ENCODE assay signal across 16 mouse cellular contexts in genomic region chr11:102258521-102258920, GRCm38 (mm10). TPM values are rescaled to one million over a fixed set of nuclear protein-coding genes. Genes with fewer than 3 reads are reported as not detected.
DNase-seq lines count a peak whose midpoint lies in the region; ATAC-seq and TF ChIP-seq lines count a peak whose summit lies in the region.
"Had no signal": no experiment of that assay in that cellular context is flagged by ENCODE, and none has a peak within 500 bp of the region (broad histone marks: within the 10 kb centered on the region; RNA-seq: fewer than 3 reads in every experiment).

No protein-coding gene starts in this region.

- 0 out of 2 replicates have a peak, but pooled peaks cover 3% of the 10 kb centered on the region for H3K4me1 ChIP-seq in liver, postnatal 0 days (ENCODE audit: insufficient read depth)

- H3K4me3 ChIP-seq in layer of hippocampus, adult 2 months: no peak overlapping the region
- no peak overlapping the region for H3K4me3 ChIP-seq in liver, postnatal 0 days (ENCODE audit: low read depth, low read length)
- H3K4me3 ChIP-seq: embryonic facial prominence, embryonic 13.5 days; forebrain, embryonic 13.5 days; limb, embryonic 15.5 days; megakaryocyte, embryonic 14.5 days had no signal

- TF ChIP-seq EP300 in liver, postnatal 0 days (IDR thresholded peaks at IDR 0.05; ENCODE audit: low read depth): no peak

- ATAC-seq in liver, postnatal 0 days: no peak
- ATAC-seq: forebrain, embryonic 13.5 days had no signal

- H3K4me2 ChIP-seq in liver, postnatal 0 days (ENCODE audit: low read depth, low read length): no peak overlapping the region
- H3K4me2 ChIP-seq: embryonic facial prominence, embryonic 13.5 days; forebrain, embryonic 13.5 days; hindbrain, embryonic 14.5 days; limb, embryonic 15.5 days had no signal

- no peaks in the 10 kb centered on the region for H3K9me3 ChIP-seq in liver, postnatal 0 days (ENCODE audit: low read length)
- H3K9me3 ChIP-seq: embryonic facial prominence, embryonic 13.5 days; forebrain, embryonic 13.5 days; limb, embryonic 15.5 days; megakaryocyte, embryonic 14.5 days had no signal

- peaks cover 6% of the 10 kb centered on the region; the same call in 1 of the 2 replicates for H3K36me3 ChIP-seq in liver, postnatal 0 days (replicated peaks; ENCODE audit: insufficient read depth, low read length)

- peak; percentile 48 for TF ChIP-seq CTCF in layer of hippocampus, adult 2 months (conservative IDR thresholded peaks at IDR 0.05)
- peak; percentile 45 for TF ChIP-seq CTCF in liver, postnatal 0 days (IDR thresholded peaks at IDR 0.05; ENCODE audit: low read depth)

- no peak overlapping the region for H3K27ac ChIP-seq in layer of hippocampus, adult 2 months
- H3K27ac ChIP-seq in liver, postnatal 0 days (ENCODE audit: low read depth): no peak overlapping the region
- H3K27ac ChIP-seq: embryonic facial prominence, embryonic 13.5 days; hindbrain, embryonic 14.5 days had no signal

- no peaks in the 10 kb centered on the region for H3K27me3 ChIP-seq in liver, postnatal 0 days (ENCODE audit: insufficient read depth, low read length)
- H3K27me3 ChIP-seq: embryonic facial prominence, embryonic 13.5 days; forebrain, embryonic 13.5 days; limb, embryonic 15.5 days; megakaryocyte, embryonic 14.5 days had no signal

- 89% methylated on average over 3 of the region's 3 CpGs for WGBS in liver, postnatal 0 days (ENCODE audit: insufficient replicate concordance)

- no peak overlapping the region for H3K9ac ChIP-seq in liver, postnatal 0 days (replicated peaks)
- H3K9ac ChIP-seq: embryonic facial prominence, embryonic 13.5 days; forebrain, embryonic 13.5 days; hindbrain, embryonic 14.5 days had no signal

- no peak for DNase-seq in layer of hippocampus, adult 2 months (ENCODE audit: low spot score in 2 of 2)
- DNase-seq in layer of hippocampus, postnatal 10 days (ENCODE audit: low spot score in 2 of 2): no peak
- DNase-seq in A20 (ENCODE audit: low read depth, low spot score): peak; percentile 33
- peak; percentile 74 for DNase-seq in ES-CJ7 (ENCODE audit: low read depth, low spot score)
- no peak for DNase-seq in liver, postnatal 0 days
- no peak for DNase-seq in frontal cortex, postnatal 14 days (ENCODE audit: low spot score in 2 of 2)
- DNase-seq in adrenal gland, adult 2 months: no peak
- DNase-seq: cerebellum, adult 9-10 months; gastrocnemius, postnatal 25 days; kidney, postnatal 10 days; thymus, adult 2 months had no signal

RNA-seq across cellular contexts. Expression of gene BC030867, which starts 9.8 kb away (rescaled TPM):
- total RNA-seq in layer of hippocampus, adult 2 months (2021): 1 to 10 TPM; 1.0 to 1.1 TPM
- 1 to 10 TPM in 1 of 2 experiments, under 1 TPM in 1; 0.94 to 1.0 TPM for total RNA-seq in layer of hippocampus, postnatal 10 days (2021)
- polyA plus RNA-seq in liver, postnatal 0 days (2015; fragmentation: Nextera tagmentation; extraction: Ambion mirVana): 4.7 and 4.9 TPM in 2 replicates
- total RNA-seq in adrenal gland, adult 2 months (2021): under 1 TPM; 0.35 to 0.93 TPM
- polyA plus RNA-seq in adrenal gland, adult 2 months (2012; rRNA removed): 1.2 and 1.6 TPM in 2 replicates
- total RNA-seq: gastrocnemius, postnatal 25 days had no signal

RNA-seq across cellular contexts. Expression of gene Asb16, which starts 10.0 kb away (rescaled TPM):
- 1 to 10 TPM; 2.0 TPM for total RNA-seq in layer of hippocampus, adult 2 months (2021)
- under 1 TPM; 0.64 to 0.76 TPM for total RNA-seq in layer of hippocampus, postnatal 10 days (2021)
- polyA plus RNA-seq in liver, postnatal 0 days (2015; fragmentation: Nextera tagmentation; extraction: Ambion mirVana): not detected in 2 replicates
- total RNA-seq in adrenal gland, adult 2 months (2021): under 1 TPM; 0.12 to 0.45 TPM
- polyA plus RNA-seq in adrenal gland, adult 2 months (2012; rRNA removed): 0.75 and 0.95 TPM in 2 replicates
- polyA plus RNA-seq: forebrain, embryonic 13.5 days had no signal

RNA-seq across cellular contexts. Expression of gene Tmub2, which starts 26.2 kb away (rescaled TPM):
- total RNA-seq in layer of hippocampus, adult 2 months (2021): 10 to 100 TPM; 61.1 to 67.4 TPM
- 10 to 100 TPM; 55.2 to 60.4 TPM for total RNA-seq in layer of hippocampus, postnatal 10 days (2021)
- polyA plus RNA-seq in liver, postnatal 0 days (2015; fragmentation: Nextera tagmentation; extraction: Ambion mirVana): 19.4 and 20.8 TPM in 2 replicates
- 10 to 100 TPM; 57.2 to 59.4 TPM for total RNA-seq in adrenal gland, adult 2 months (2021)
- polyA plus RNA-seq in adrenal gland, adult 2 months (2012; rRNA removed): 55.8 and 58.9 TPM in 2 replicates

RNA-seq across cellular contexts. Expression of gene Hdac5, which starts 28.6 kb away (rescaled TPM):
- total RNA-seq in layer of hippocampus, adult 2 months (2021): 100 to 1,000 TPM; 233 to 243 TPM
- total RNA-seq in layer of hippocampus, postnatal 10 days (2021): 100 to 1,000 TPM; 164 to 207 TPM
- 17.7 and 17.8 TPM in 2 replicates for polyA plus RNA-seq in liver, postnatal 0 days (2015; fragmentation: Nextera tagmentation; extraction: Ambion mirVana)
- total RNA-seq in adrenal gland, adult 2 months (2021): 100 to 1,000 TPM in 1 of 2 experiments, 10 to 100 TPM in 1; 67.8 to 127 TPM
- polyA plus RNA-seq in adrenal gland, adult 2 months (2012; rRNA removed): 99.3 and 131 TPM in 2 replicates

RNA-seq across cellular contexts. Expression of gene Atxn7l3, which starts 37.9 kb away (rescaled TPM):
- 100 to 1,000 TPM; 165 to 169 TPM for total RNA-seq in layer of hippocampus, adult 2 months (2021)
- total RNA-seq in layer of hippocampus, postnatal 10 days (2021): 100 to 1,000 TPM; 146 to 150 TPM
- 4.5 and 4.6 TPM in 2 replicates for polyA plus RNA-seq in liver, postnatal 0 days (2015; fragmentation: Nextera tagmentation; extraction: Ambion mirVana)
- 10 to 100 TPM; 44.2 to 45.1 TPM for total RNA-seq in adrenal gland, adult 2 months (2021)
- polyA plus RNA-seq in adrenal gland, adult 2 months (2012; rRNA removed): 43.2 and 46.5 TPM in 2 replicates

Comparison
In these comparisons a context has a peak if more than half of its experiments do, and no peak if none do; other contexts are left out.
1. DNase-seq: peak in A20 (single experiment) and ES-CJ7 (single experiment); none in layer of hippocampus, adult 2 months (0 of 2), layer of hippocampus, postnatal 10 days (0 of 2), liver, postnatal 0 days (single experiment), frontal cortex, postnatal 14 days (0 of 2) and adrenal gland, adult 2 months (single experiment).